Mouse (Mus musculus) bone marrow, adult 2 months (tissue): ENCODE data around the gene Tmc8.

Source experiments
- CTCF ChIP-seq: fragments of 200-500 bp; IDR thresholded peaks from 2 replicates; pipeline ENCODE4 v1.5.1; 2011; ENCODE audit warnings: low read length, control low read depth; ENCODE audit not compliant: control insufficient read depth, insufficient read depth
- POLR2A ChIP-seq: fragments of 200-500 bp; IDR thresholded peaks from 2 replicates; pipeline ENCODE4 v1.6.1; 2011; ENCODE audit warnings: low read depth, mild to moderate bottlenecking, control low read depth, low read length, borderline replicate concordance; ENCODE audit not compliant: control insufficient read depth

DNA sequence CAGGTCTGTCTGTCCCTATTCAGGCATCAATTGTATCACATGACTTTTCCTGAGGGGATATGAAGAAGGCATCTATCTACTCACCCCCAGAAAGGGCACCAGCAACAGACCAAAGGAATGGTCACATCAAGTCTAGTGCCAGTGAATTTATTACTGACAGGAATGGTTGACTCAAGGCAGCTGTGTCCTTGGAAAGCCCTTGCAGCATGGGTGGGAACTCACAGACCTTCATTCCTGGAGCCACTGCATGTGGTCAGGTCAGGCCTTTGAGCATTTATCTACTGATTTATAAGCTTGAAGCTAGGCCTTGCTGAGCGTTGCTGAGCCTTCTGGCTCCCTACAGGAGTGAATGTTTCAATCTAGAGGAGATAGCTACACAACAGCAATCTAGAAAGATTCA is 59.0 kb downstream of the Tmc8 start:
- TF ChIP-seq CTCF (no peak), POLR2A (no peak)
